Mouse (Mus musculus): ENCODE measurements at regions not wholly inside any gene's neighbourhood (a gene's known extent, or its start where the extent isn't known, plus 50 kb on each side); places are given as distances from the start of the nearest gene placed in this dataset.

- DNase-seq (ENCODE audit: low read depth): peak; percentile 31
- TF ChIP-seq CTCF (IDR thresholded peaks at IDR 0.05; ENCODE audit: borderline replicate concordance, extremely low read depth, insufficient read depth, insufficient read length) (peak; percentile 45; the same call in 1 of the 2 replicates), POLR2A (IDR thresholded peaks at IDR 0.05; ENCODE audit: borderline replicate concordance, extremely low read depth, insufficient read depth, insufficient read length, poor library complexity, severe bottlenecking) (no peak)
These were observed 234.3 kb downstream of the Hace1 start for GRCm38 (mm10) chr10:45811882-45812281.

DNA sequence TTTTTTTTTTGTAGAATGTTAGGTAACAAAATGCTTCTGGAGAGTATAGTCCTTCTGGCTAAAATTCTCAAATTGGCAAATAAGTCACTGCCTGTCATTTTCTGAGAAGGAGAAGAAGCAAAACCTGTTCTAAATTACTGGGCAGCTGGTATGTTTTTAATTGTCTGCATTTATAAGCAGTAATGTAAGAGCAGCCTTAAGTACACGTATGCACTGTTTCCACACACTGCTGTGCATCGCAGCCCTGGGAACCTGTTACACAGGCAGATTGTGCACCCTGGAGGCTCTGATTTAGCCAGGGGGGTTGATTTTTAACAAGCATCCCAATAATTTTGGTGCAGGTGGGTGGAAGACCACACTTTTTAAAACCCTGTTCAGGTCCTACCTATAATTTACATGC, 236.2 kb downstream of the Hace1 start:
- peak; percentile 29 for DNase-seq (ENCODE audit: low read depth)
- no peak for TF ChIP-seq CTCF (IDR thresholded peaks at IDR 0.05; ENCODE audit: borderline replicate concordance, extremely low read depth, insufficient read depth, insufficient read length)
- no peak for TF ChIP-seq POLR2A (IDR thresholded peaks at IDR 0.05; ENCODE audit: borderline replicate concordance, extremely low read depth, insufficient read depth, insufficient read length, poor library complexity, severe bottlenecking)

GRCm38 (mm10) chr10:45816679-45817078, 239.1 kb downstream of the Hace1 start:
- no peak for TF ChIP-seq POLR2A (IDR thresholded peaks at IDR 0.05; ENCODE audit: borderline replicate concordance, extremely low read depth, insufficient read depth, insufficient read length, poor library complexity, severe bottlenecking)
- TF ChIP-seq CTCF (IDR thresholded peaks at IDR 0.05; ENCODE audit: borderline replicate concordance, extremely low read depth, insufficient read depth, insufficient read length): no peak
- no peak for DNase-seq (ENCODE audit: low read depth)

- TF ChIP-seq CTCF (IDR thresholded peaks at IDR 0.05; ENCODE audit: borderline replicate concordance, extremely low read depth, insufficient read depth, insufficient read length) (no peak), POLR2A (IDR thresholded peaks at IDR 0.05; ENCODE audit: borderline replicate concordance, extremely low read depth, insufficient read depth, insufficient read length, poor library complexity, severe bottlenecking) (no peak)
- peak; percentile 10 for DNase-seq (ENCODE audit: low read depth)
These were observed 243.5 kb downstream of the Hace1 start for GRCm38 (mm10) chr10:45820986-45821655.

- TF ChIP-seq POLR2A (IDR thresholded peaks at IDR 0.05; ENCODE audit: borderline replicate concordance, extremely low read depth, insufficient read depth, insufficient read length, poor library complexity, severe bottlenecking) (no peak), CTCF (IDR thresholded peaks at IDR 0.05; ENCODE audit: borderline replicate concordance, extremely low read depth, insufficient read depth, insufficient read length) (no peak)
- DNase-seq (ENCODE audit: low read depth): no peak
These were observed 244.6 kb downstream of the Hace1 start for GRCm38 (mm10) chr10:45822251-45822650.

DNA sequence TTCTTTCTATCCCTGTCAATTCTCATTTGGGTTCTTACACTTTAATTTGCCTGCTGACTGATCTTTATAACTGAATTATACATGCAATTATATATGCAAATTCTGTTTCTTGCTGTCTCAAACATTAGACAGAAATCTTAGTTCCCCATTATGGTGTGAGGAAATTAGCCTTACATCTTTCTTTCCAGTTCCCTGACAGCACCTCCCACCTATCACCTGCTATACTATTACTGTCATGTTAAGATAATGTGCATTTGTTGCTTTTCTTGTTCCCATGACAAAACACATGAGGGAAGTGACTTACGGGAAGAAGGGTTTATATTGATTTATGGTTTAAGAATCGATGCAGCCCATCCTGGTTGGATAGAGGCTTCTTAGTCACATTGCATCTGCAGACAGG, 246.0 kb downstream of the Hace1 start:
- DNase-seq (ENCODE audit: low read depth): peak; percentile 53
- TF ChIP-seq POLR2A (IDR thresholded peaks at IDR 0.05; ENCODE audit: borderline replicate concordance, extremely low read depth, insufficient read depth, insufficient read length, poor library complexity, severe bottlenecking) (no peak), CTCF (IDR thresholded peaks at IDR 0.05; ENCODE audit: borderline replicate concordance, extremely low read depth, insufficient read depth, insufficient read length) (no peak)

- TF ChIP-seq POLR2A (IDR thresholded peaks at IDR 0.05; ENCODE audit: borderline replicate concordance, extremely low read depth, insufficient read depth, insufficient read length, poor library complexity, severe bottlenecking) (no peak), CTCF (IDR thresholded peaks at IDR 0.05; ENCODE audit: borderline replicate concordance, extremely low read depth, insufficient read depth, insufficient read length) (no peak)
- DNase-seq (ENCODE audit: low read depth): no peak
These were observed 271.0 kb downstream of the Hace1 start for GRCm38 (mm10) chr10:45848654-45849053.

DNA sequence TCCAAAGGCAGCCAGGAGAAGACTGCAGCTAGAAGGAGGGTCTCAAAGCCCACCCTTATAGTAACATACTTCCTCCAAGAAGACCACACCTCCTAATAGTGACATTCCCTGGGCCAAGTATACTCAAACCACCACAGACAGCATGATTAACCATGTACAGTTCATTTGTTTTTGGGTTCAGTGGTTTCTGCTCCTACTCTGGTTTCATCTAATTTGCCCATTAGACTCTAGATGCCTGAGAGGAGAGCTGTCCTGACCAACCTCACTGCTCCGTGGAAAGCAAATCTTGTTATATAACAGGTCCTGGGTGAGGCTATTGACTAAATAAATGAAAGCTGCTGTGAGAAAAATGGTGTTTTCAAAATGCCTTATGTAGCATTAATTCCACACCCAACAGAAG, 272.2 kb downstream of the Hace1 start:
- no peak for TF ChIP-seq CTCF (IDR thresholded peaks at IDR 0.05; ENCODE audit: borderline replicate concordance, extremely low read depth, insufficient read depth, insufficient read length)
- TF ChIP-seq POLR2A (IDR thresholded peaks at IDR 0.05; ENCODE audit: borderline replicate concordance, extremely low read depth, insufficient read depth, insufficient read length, poor library complexity, severe bottlenecking): no peak
- no peak for DNase-seq (ENCODE audit: low read depth)

DNA sequence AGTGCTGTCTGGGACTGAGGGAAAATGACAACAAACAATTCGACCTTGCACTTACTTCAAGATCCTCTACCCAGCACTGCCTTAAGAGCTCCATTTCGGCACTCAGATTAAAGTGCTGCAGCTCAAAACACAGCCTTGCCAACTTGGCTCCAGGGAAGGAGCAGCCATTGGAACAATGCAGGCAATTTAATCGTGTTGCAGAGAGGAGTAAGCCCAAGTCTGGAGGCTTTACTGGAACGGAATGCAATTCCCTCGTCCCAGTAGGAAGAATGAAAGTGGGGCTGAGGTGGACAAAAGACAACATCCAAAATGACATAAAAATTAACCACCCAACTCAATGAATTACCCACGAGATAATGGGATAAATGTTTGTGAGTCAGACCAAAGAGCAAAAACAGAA, 273.0 kb downstream of the Hace1 start:
- peak; percentile 66 for DNase-seq (ENCODE audit: low read depth)
- TF ChIP-seq CTCF (IDR thresholded peaks at IDR 0.05; ENCODE audit: borderline replicate concordance, extremely low read depth, insufficient read depth, insufficient read length) (no peak), POLR2A (IDR thresholded peaks at IDR 0.05; ENCODE audit: borderline replicate concordance, extremely low read depth, insufficient read depth, insufficient read length, poor library complexity, severe bottlenecking) (no peak)

- DNase-seq (ENCODE audit: low read depth): no peak
- no peak for TF ChIP-seq POLR2A (IDR thresholded peaks at IDR 0.05; ENCODE audit: borderline replicate concordance, extremely low read depth, insufficient read depth, insufficient read length, poor library complexity, severe bottlenecking)
- no peak for TF ChIP-seq CTCF (IDR thresholded peaks at IDR 0.05; ENCODE audit: borderline replicate concordance, extremely low read depth, insufficient read depth, insufficient read length)
These were observed 275.1 kb downstream of the Hace1 start for GRCm38 (mm10) chr10:45852688-45853087.

DNA sequence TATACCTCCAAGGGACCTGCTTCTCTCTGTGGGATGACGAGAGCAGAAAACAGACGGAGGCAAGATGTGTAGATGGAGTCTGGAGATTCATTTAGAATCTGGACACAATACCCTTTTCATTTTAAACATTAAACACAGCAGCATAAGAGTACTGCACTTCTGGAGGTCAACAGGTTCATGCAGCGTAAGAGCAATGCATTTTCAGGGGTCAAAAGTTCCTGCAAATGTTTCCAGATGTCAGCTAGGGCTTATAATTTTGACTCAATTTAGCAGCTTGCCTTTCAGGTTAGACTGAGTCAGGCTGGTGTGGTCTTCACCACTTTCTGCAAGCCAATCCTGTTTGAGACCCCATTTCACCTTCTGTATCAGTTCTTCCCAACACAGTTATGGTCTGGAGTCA, 277.9 kb downstream of the Hace1 start:
- no peak for DNase-seq (ENCODE audit: low read depth)
- no peak for TF ChIP-seq POLR2A (IDR thresholded peaks at IDR 0.05; ENCODE audit: borderline replicate concordance, extremely low read depth, insufficient read depth, insufficient read length, poor library complexity, severe bottlenecking)
- no peak for TF ChIP-seq CTCF (IDR thresholded peaks at IDR 0.05; ENCODE audit: borderline replicate concordance, extremely low read depth, insufficient read depth, insufficient read length)

GRCm38 (mm10) chr10:45859137-45859536, 281.5 kb downstream of the Hace1 start:
- TF ChIP-seq CTCF (IDR thresholded peaks at IDR 0.05; ENCODE audit: borderline replicate concordance, extremely low read depth, insufficient read depth, insufficient read length) (no peak), POLR2A (IDR thresholded peaks at IDR 0.05; ENCODE audit: borderline replicate concordance, extremely low read depth, insufficient read depth, insufficient read length, poor library complexity, severe bottlenecking) (no peak)
- no peak for DNase-seq (ENCODE audit: low read depth)

Measured in brain, embryonic 14.5 days (tissue).